Mouse (Mus musculus) gastrocnemius, postnatal 36 days (tissue): ENCODE results near the gene Il1b. TPM values are rescaled to one million over a fixed set of nuclear protein-coding genes. Genes with fewer than 3 reads are reported as not detected.

Source experiments
- DNase-seq, 2 experiments: peaks; one replicate each; pipeline ENCODE4 v3.0.0; 2022
- intact Hi-C: fragments of 180-260 bp; cut with DNase I; formaldehyde crosslinking; loops from one replicate; pipeline ENCODE4 v1.15.1; 2025
- long read RNA-seq, 2 experiments: library from polyadenylated mRNA; stranded (forward); transcript quantifications; one replicate each; pipeline ENCODE4 v2.0.0; 2021
- total RNA-seq, 2 experiments: library from RNA; stranded (reverse); gene quantifications; 2 replicates each; pipeline ENCODE4 v1.2.3; 2021

Il1b gene
- total RNA-seq: not detected
- long read RNA-seq, experiment 1: 0 reads
- long read RNA-seq, experiment 2: 0 reads

DNA sequence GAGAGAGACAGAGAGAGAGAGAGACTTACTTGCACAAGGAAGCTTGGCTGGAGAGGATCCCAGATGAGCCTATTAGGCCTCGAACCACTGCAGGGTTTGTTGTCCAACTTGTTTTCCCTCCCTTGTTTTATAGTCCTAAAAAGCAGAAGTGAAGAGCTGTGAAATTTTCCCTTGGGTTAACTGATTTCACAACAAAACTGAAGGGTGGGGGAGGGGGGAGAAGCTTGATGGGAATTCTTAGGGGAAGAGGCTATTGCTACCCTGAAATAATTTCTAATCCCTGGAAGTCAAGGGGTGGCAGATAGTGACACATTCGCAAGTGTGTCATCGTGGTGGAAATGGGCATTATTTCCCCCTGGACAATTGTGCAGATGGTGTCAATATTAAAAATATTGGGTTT, at the start of gene Il1b:
Il1b (minus strand) TSS at position 101 of the 400 bp plus-strand sequence.
- intact Hi-C loops: no loop called here
- DNase-seq: no peak

DNA sequence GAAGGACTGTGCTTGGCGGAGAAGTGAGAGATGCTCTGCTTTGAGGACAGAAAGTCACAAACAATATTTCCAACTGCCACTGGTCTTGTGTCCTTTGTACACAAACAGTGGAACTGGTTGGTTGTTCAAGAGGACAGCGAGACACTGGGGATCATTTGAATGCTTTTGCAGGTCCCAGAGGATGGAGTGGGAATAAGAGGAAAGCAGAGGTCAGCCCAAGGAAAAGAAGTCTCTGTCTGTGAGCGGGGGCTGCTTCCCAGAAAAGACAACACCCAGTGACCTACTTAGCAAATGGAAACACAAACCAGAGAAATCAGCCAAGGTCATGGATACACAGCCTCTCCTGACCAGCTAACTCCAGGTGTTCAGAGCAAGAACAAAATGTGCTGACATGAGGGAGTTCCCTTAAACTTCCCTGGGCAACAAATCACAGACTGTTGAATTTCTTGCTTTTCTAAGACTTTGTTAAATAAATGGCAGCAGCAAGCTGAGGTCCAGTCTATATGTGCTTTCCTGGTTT, 48.5 kb upstream of the Il1b start:
- intact Hi-C loops: no loop called here
- DNase-seq: no peak

DNA sequence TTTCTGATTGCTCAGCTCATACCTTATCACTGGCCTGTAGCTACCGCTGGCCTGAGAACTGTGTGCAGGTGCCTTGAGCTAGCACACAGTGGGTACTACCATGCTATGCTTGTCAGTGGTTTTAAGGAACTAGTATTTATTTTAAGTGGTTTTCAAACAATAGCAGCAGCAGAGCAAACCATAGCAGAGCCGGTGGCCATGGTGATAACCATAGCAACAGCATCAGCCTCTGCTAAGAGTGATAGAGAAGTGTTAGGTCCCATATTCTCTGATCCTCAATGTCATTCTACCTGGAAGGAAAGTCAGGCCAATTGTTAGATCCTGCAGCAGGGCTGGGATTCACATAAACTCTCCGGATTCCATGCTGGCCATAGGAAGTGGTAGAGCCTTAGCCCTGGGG, 43.7 kb upstream of the Il1b start:
- no peak for DNase-seq
- intact Hi-C loops: no loop called here

GRCm38 (mm10) chr2:129413488-129413887, 42.5 kb upstream of the Il1b start:
- DNase-seq: no peak
- intact Hi-C loops: no loop called here

DNA sequence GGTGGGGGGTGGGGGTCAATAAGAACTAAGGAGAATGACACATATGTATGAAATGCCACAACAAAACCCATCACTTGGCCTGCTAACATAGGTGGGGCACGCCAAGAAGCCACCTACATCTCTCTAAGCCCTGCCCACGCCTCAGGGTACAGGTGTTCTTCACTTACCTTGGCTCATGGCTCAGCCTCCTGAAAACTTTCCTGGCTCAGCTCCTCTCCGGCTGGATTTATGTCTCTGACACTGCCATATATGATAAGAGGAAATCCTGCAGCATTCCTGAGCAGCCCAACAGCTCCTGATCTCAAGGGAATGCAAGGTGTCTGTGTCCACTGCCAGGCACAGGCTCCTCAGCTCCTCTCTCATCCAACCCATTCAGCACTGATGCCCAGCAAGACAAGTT, 40.7 kb upstream of the Il1b start:
- intact Hi-C loops: no loop called here

GRCm38 (mm10) chr2:129410344-129410743, 39.4 kb upstream of the Il1b start:
- intact Hi-C loops: no loop called here
- no peak for DNase-seq

More for the DNA sequence above, 40.7 kb upstream of the Il1b start:
- DNase-seq: no peak

- DNase-seq: peak; percentile 45 to 52
- intact Hi-C loops: no loop called here
These were observed 37.5 kb upstream of the Il1b start for GRCm38 (mm10) chr2:129408476-129408875.

DNA sequence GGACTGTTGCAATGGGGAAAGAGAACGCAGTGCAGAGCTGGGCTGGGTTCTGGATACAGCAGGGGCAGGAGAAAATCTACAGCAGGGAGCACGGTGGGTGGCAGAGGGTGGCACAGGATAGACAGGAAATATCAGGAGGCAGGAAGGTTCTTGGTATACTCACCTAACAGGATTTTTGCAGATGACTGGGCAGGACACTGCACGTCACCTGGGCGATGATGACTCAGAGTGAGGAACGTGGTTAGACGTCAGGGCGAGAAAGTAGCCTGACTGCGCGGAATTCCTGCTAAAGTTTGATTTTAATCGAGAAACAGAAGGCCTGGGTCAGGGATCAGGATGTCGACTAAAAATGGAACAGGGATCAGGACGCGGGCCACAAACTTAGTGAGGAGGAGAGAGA, 36.7 kb upstream of the Il1b start:
- intact Hi-C loops: no loop called here
- no peak for DNase-seq

GRCm38 (mm10) chr2:129406508-129406907, 35.6 kb upstream of the Il1b start:
- DNase-seq: no peak
- intact Hi-C loops: no loop called here

DNA sequence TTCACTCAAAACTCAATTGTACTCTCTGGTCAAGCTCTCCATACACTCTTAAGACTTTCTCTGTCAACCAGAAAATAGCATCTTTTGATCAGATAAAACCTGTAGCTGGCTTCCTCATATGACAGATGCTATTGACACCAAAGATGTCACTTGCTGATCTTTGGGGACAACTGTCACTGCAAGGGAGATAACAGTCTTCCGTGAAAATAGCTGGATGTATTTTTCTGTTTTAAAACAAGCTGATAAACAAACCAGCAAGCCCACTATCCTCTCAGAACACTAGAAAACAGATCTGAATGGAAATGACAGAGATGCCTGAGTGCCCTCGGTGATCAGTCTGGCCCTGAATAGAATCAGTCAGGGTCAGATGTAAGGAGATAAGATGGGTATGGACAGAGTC, 32.8 kb upstream of the Il1b start:
- intact Hi-C loops: no loop called here
- no peak for DNase-seq

GRCm38 (mm10) chr2:129402330-129402729, 31.4 kb upstream of the Il1b start:
- DNase-seq: no peak
- intact Hi-C loops: no loop called here

DNA sequence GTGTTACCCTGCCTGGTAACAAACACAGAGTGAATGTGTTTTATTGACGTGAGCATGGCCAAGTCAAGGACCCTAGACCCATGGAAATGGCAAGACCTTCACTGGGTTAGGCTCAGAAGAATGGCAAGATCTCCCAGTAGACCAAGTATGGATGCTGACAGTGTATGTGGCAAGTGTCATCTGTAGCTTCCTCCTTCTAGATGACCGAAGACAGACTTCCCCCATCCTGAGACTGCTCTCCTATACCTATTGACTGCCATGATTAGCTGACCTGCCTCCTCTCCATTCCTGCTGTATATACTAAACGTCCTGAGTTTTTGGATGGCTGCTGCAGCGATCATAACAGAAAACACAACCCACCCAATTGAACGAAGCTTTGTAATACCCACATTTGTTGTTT, 30.9 kb upstream of the Il1b start:
- no peak for DNase-seq
- intact Hi-C loops: no loop called here

- intact Hi-C loops: no loop called here
- no peak for DNase-seq
These were observed 27.2 kb upstream of the Il1b start for GRCm38 (mm10) chr2:129398176-129398575.

GRCm38 (mm10) chr2:129393524-129393923, 22.6 kb upstream of the Il1b start:
- DNase-seq: no peak
- intact Hi-C loops: no loop called here

DNA sequence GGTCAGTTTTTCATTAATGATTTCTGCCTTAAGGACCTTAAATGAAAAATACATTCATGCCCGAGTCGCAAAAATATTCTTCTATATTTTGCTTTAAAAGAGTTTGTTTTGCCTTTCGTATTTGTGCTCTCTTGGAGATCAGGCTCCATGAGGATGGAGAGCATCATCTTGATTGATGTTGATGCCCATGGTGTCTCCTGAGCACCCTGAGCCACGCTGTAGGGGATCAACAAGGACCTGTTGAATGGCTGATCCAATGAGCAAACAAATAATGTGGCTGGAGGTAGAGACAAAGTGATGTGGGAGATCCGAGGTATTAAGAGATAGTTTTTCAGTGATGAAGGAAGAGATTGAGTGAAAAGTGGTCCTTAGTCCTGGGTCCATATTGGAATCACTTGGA, 19.2 kb upstream of the Il1b start:
- intact Hi-C loops: no loop called here
- DNase-seq: no peak

DNA sequence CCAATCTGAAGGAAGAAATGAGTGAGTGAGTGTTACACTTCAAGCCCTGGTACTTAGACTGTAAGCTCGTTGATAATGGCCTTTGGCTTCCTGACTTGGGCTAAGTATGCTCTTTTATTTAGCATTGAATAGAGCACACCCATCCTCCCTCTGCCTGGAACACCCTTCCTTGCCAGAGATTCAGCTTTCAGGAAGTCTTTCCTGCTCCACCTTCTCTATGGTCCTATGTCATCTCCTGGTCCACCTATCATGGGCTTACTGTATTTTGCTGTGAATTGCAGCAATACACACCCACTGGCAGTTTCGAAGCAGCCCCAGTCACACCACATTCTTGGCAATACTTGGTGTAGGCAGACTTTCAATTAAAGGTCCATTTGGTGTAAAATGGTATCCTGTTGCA, 18.4 kb upstream of the Il1b start:
- no peak for DNase-seq
- intact Hi-C loops: no loop called here

DNA sequence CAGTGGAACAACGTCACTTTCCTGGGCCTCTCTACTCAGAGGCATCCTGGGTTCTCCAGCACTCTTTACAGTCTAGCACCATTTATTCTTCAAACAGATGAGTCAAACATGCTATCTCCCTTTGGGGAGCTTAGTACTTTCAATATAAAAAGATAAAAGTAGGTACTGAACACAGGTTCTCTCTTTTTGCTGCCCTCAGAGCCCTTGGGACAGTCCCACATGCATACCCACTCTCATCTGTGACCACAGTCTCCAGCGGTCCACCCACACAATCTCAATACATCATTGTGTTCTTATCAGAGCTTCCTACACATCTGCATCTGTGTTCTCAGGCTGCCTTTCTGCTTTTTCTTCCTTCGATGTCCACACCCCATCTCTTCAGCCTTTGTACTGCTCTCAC, 14.4 kb upstream of the Il1b start:
- intact Hi-C loops: no loop called here
- DNase-seq: no peak

DNA sequence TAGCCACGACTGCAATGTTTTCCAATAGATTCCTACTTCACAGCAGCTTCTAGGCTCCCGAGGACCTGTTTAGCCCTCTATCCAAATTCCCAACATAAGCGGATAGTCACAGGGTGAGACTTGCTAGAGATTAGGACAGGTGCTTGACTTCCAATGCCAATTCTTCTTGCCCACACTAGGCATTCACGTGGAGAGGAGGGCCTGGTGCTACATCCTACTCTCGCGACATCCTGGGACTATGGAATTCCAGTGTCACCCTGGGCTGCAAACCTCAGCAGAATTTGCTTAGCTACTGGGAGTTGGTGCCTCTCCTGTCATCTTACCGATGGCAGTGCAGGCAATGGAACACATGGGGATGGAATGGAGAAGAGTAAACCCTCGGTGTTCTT, 13.3 kb upstream of the Il1b start:
- intact Hi-C loops: no loop called here
- DNase-seq: no peak

DNA sequence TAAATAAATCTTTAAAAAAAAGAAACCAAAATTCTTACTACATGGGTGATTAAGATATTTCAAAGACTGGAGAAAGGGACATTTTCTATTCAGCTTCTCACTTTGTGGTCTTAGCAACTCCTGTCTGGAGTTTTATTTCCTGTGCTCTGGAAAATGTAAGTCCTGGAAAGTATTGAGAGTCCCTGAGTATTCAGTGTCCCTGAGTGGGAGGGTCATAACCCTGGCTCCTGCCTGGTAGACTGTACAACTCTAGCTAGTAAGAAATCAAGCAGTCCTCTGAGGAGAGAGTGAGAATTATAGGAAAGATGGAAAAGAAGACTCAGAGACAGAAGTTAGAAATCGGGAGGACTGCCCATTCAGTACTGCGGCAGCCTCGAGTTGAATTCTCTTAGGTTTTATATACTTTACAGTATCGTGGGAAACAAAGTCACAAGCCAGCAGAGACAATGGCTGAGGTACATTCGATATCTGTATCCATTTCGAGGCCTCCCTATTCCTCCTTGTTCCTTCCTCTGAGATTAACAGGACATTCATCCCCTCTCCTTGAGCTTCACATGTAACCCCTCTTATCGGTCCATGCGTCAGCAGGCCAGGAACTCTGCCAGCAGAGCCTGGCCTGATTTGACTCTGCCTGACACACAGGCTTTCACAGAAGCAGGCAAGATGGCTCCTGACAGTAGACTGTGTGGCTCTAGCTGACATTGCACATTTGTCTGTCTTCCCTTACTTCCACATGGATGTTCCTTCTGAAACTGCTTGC, 12.8 kb upstream of the Il1b start:
- DNase-seq: no peak
- intact Hi-C loops: no loop called here

- DNase-seq: no peak
- intact Hi-C loops: no loop called here
These were observed 10.0 kb upstream of the Il1b start for GRCm38 (mm10) chr2:129380746-129381474.

DNA sequence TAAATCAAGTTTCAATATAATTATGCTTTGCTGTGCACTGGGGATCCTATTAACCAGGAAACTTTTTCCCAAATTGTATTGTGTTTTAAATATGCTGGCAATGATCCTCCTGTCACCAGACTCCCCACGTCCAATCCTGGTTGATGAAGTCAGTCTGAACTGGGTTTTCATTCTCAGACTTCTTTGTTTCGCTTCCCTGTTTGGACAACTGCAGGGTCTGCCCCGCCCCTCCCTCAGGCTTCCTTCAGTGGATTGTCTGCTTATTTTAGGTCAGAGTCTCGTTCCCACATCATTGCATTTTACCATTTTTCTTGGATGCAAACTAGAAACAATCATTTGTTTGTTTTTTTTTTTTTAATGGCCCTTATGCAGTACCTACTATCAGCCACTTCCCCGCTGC, 9.3 kb upstream of the Il1b start:
- DNase-seq: no peak
- intact Hi-C loops: no loop called here

- DNase-seq: no peak
These were observed 2.4 kb upstream of the Il1b start for GRCm38 (mm10) chr2:129373307-129373706.

More at GRCm38 (mm10) chr2:129373307-129373706, 2.4 kb upstream of the Il1b start:
- intact Hi-C loops: no loop called here
